Mouse (Mus musculus): ENCODE measurements around the gene Ccnk.

DNA sequence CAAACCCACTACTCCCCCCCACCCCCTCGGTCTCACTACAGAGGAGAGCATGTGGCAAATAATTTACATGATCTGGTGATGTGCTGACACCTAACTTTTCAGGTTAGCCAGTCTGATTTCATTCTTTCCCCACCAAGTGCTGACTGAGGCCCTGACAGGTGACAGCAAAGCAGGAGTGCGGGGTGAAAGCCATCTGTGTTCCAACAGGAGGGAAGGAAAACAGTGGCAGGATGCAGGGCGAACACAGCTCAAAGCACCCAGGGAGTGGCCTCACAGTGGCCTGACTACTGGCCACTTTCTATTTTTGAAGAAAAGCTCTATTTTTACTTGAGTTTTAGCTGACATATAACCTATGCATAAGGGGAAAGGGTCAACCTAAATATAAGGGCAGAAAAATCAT is 15.7 kb upstream of the Ccnk start:
- TF ChIP-seq CTCF (IDR thresholded peaks at IDR 0.05; ENCODE audit: low read depth) (no peak), EP300 (IDR thresholded peaks at IDR 0.05; ENCODE audit: low read depth) (no peak)
